Mouse (Mus musculus) cerebral cortex, adult 2 months (tissue): Measurements from ENCODE around the gene Gm6309.

Experiments
- WGBS: fragments of 180-500 bp; shearing (Covaris S2); methylation state at CpG from one replicate; pipeline ENCODE4 v1.1.7; 2018; 5-methylcytosine and 5-hydroxymethylcytosine counted together

Gm6309 gene

GRCm38 (mm10) chr5:146170621-146171020, at the start of gene Gm6309:
TSS of gene Gm6309 (minus strand) at chr5:146170721.
- WGBS = 77% methylated on average over 2 of the region's 2 CpGs

GRCm38 (mm10) chr5:146205537-146205936, 35.0 kb upstream of the Gm6309 start:
- WGBS = 91% methylated on average over 5 of the region's 5 CpGs

GRCm38 (mm10) chr5:146203921-146204320, 33.4 kb upstream of the Gm6309 start:
- 73% methylated on average over 2 of the region's 2 CpGs for WGBS

- 100% methylated on average over 6 of the region's 6 CpGs for WGBS
These were observed 30.1 kb upstream of the Gm6309 start for GRCm38 (mm10) chr5:146200580-146200979.

GRCm38 (mm10) chr5:146199540-146199939, 29.0 kb upstream of the Gm6309 start:
- 70% methylated on average over 2 of the region's 2 CpGs for WGBS

GRCm38 (mm10) chr5:146193360-146193759, 22.8 kb upstream of the Gm6309 start:
- 85% methylated on average over 8 of the region's 8 CpGs for WGBS

GRCm38 (mm10) chr5:146190501-146191269, 20.2 kb upstream of the Gm6309 start:
- 70% methylated on average over 3 of the region's 3 CpGs for WGBS

GRCm38 (mm10) chr5:146190093-146190492, 19.6 kb upstream of the Gm6309 start:
- WGBS = 74% methylated on average over 4 of the region's 4 CpGs

- WGBS = 79% methylated on average over 7 of the region's 7 CpGs
These were observed 18.2 kb upstream of the Gm6309 start for GRCm38 (mm10) chr5:146188712-146189111.

- WGBS = 93% methylated on average over 1 of the region's 1 CpGs
These were observed 17.6 kb upstream of the Gm6309 start for GRCm38 (mm10) chr5:146188144-146188543.

GRCm38 (mm10) chr5:146187441-146187840, 16.9 kb upstream of the Gm6309 start:
- 24% methylated on average over 5 of the region's 5 CpGs for WGBS

- WGBS = 78% methylated on average over 4 of the region's 4 CpGs
These were observed 14.7 kb upstream of the Gm6309 start, which contains the start of gene 1700001J03Rik for GRCm38 (mm10) chr5:146185204-146185603. TSS of gene 1700001J03Rik (minus strand) at chr5:146185304.

- 60% methylated on average over 4 of the region's 4 CpGs for WGBS
These were observed 2.2 kb upstream of the Gm6309 start for GRCm38 (mm10) chr5:146172744-146173143.

GRCm38 (mm10) chr5:146160439-146160838, 10.1 kb downstream of the Gm6309 start, which contains the start of gene Gm5565:
TSS of gene Gm5565 (minus strand) at chr5:146160539.
- WGBS = 96% methylated on average over 3 of the region's 3 CpGs

GRCm38 (mm10) chr5:146158326-146158725, 12.2 kb downstream of the Gm6309 start:
- 89% methylated on average over 4 of the region's 4 CpGs for WGBS

- 64% methylated on average over 3 of the region's 3 CpGs for WGBS
These were observed 20.1 kb downstream of the Gm6309 start for GRCm38 (mm10) chr5:146150454-146150853.

- whole genome bisulfite sequencing = 49% methylated on average over 2 of the region's 2 CpGs
These were observed 22.6 kb downstream of the Gm6309 start for GRCm38 (mm10) chr5:146147903-146148302.
